Mouse (Mus musculus) forebrain, embryonic 12.5 days (tissue): Measurements from ENCODE around the gene Arid3b. TPM values are rescaled to one million over a fixed set of nuclear protein-coding genes. Genes with fewer than 3 reads are reported as not detected.

Experiments
- ATAC-seq: fragments of 200-750 bp; cut with Nextera tagmentation; 2 replicates; pipeline ENCODE4 v1.8.0; 2017; ENCODE audit warnings: moderate TSS enrichment; ENCODE audit not compliant: low FRiP score
- H3K27ac ChIP-seq: fragments of 300-500 bp; sonication (generic); 2 replicates; pipeline ENCODE4 v1.5.1; 2016; ENCODE audit warnings: mild to moderate bottlenecking
- H3K27me3 ChIP-seq: fragments of 300-500 bp; sonication (generic); 2 replicates; pipeline ENCODE4 v1.6.1; 2016; ENCODE audit warnings: mild to moderate bottlenecking
- H3K36me3 ChIP-seq: fragments of 300-500 bp; sonication (generic); replicated peaks from 2 replicates; pipeline ENCODE4 v1.6.1; 2016; ENCODE audit warnings: mild to moderate bottlenecking
- H3K4me1 ChIP-seq: fragments of 300-500 bp; sonication (generic); 2 replicates; pipeline ENCODE4 v1.6.1; 2016
- H3K4me2 ChIP-seq: fragments of 300-500 bp; sonication (generic); 2 replicates; pipeline ENCODE4 v1.6.1; 2016; ENCODE audit warnings: mild to moderate bottlenecking, moderate library complexity
- H3K4me3 ChIP-seq: fragments of 300-500 bp; sonication (generic); replicated peaks from 2 replicates; pipeline ENCODE4 v1.5.1; 2016; ENCODE audit warnings: mild to moderate bottlenecking
- H3K9ac ChIP-seq: fragments of 300-500 bp; sonication (generic); 2 replicates; pipeline ENCODE4 v1.6.1; 2016; ENCODE audit warnings: mild to moderate bottlenecking
- H3K9me3 ChIP-seq: fragments of 300-500 bp; sonication (generic); 2 replicates; pipeline ENCODE4 v1.6.1; 2016
- WGBS: fragments of 180-500 bp; shearing (Covaris S2); methylation state at CpG from one replicate; pipeline ENCODE4 v1.1.7; 2016; 5-methylcytosine and 5-hydroxymethylcytosine counted together
- polyA plus RNA-seq: library from polyadenylated mRNA; unstranded; fragments of >200 nt; fragmentation: Nextera tagmentation; extraction: Ambion mirVana; gene quantifications from 2 replicates; pipeline ENCODE4 v1.2.1, GENCODE M21; 2016

Arid3b gene
- polyA plus RNA-seq, 1 experiment from 2014 or later, result 20.6 TPM

GRCm38 (mm10) chr9:57803839-57804238, 32.8 kb downstream of the Arid3b start:
- Histone ChIP-seq H3K4me2 (no peak overlapping the region), H3K27ac (no peak overlapping the region), H3K9ac (no peak overlapping the region), H3K27me3 (no peaks in the 10 kb centered on the region; the same call in 1 of the 2 replicates), H3K4me3 (no peak overlapping the region), H3K36me3 (peaks cover 17% of the 10 kb centered on the region), H3K4me1 (peaks cover 45% of the 10 kb centered on the region), H3K9me3 (no peaks in the 10 kb centered on the region)
- no peak for ATAC-seq
- 32% methylated on average over 4 of the region's 4 CpGs for WGBS

DNA sequence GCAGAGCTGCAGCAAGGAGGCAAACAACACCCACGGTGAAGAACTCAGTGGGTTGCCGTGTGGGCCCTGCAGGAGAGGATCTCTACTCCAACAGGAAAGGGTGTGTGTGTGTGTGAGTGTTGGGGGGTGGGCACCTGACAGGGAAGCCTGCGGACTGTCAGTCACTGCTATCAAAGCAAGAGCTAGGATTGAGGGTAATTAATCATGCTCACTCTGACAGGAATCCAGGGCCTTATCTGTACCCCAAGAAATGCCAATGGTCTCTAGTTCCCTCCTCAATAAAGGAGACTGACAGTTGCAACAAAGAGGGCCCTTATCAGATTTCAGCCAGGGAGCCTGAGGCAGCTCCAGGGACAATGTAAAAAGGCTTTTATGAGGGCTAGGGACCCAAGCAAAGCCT, 33.5 kb downstream of the Arid3b start:
- Histone ChIP-seq H3K36me3 (peaks cover 18% of the 10 kb centered on the region), H3K4me1 (peaks cover 45% of the 10 kb centered on the region), H3K4me2 (no peak overlapping the region), H3K9ac (no peak overlapping the region), H3K9me3 (no peaks in the 10 kb centered on the region), H3K27ac (peak overlapping the region; percentile 9; the same call in 1 of the 2 replicates), H3K27me3 (no peaks in the 10 kb centered on the region; the same call in 1 of the 2 replicates), H3K4me3 (no peak overlapping the region)
- no peak for ATAC-seq
- 19% methylated on average over 3 of the region's 3 CpGs for WGBS

DNA sequence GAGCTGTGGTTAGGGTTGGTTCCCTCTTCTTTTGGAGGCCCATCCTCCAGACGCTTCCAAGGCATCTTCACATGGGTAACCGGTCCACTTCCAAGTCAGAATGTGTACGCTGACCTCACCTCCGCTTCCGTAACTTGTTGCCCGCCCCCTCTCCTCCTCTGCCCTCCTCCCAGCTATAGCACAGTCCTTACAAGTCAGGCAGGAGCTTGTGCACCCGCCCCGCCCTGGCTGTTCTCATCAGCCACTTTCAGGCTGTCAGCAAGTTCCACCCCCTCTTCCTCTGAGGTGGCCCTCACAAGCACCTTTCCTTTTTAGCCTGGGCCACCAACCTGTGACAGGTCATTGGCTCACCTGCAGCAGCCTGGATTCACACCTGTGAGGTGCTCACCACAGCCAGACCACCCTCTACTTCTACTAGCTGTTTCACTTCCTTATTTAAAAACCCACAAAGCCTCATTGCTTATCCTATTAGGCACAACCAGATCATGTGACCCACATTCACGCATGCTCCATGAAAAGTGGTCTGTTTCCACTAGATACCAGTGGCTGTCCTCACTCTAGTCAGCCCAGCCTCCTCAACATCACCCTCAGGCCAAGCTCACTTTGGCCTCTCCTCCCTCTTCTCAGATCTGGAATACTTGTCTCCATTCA, 36.1 kb downstream of the Arid3b start:
- no peak overlapping the region for H3K9ac ChIP-seq
- ATAC-seq, result no peak
- WGBS, result 96% methylated on average over 9 of the region's 9 CpGs
- no peak overlapping the region for H3K4me3 ChIP-seq
- H3K36me3 ChIP-seq, result peaks cover 44% of the 10 kb centered on the region
- H3K27me3 ChIP-seq, result no peaks in the 10 kb centered on the region; the same call in 1 of the 2 replicates
- H3K4me1 ChIP-seq, result peaks cover 30% of the 10 kb centered on the region
- no peak overlapping the region for H3K4me2 ChIP-seq
- H3K9me3 ChIP-seq, result no peaks in the 10 kb centered on the region
- H3K27ac ChIP-seq, result no peak overlapping the region

GRCm38 (mm10) chr9:57798725-57799253, 37.8 kb downstream of the Arid3b start:
- 9% methylated on average over 10 of the region's 10 CpGs for WGBS

GRCm38 (mm10) chr9:57797456-57797855, 39.1 kb downstream of the Arid3b start:
- ATAC-seq, result no peak
- Histone ChIP-seq H3K4me1 (peaks cover 15% of the 10 kb centered on the region), H3K36me3 (peaks cover 71% of the 10 kb centered on the region), H3K9me3 (no peaks in the 10 kb centered on the region), H3K4me2 (no peak overlapping the region), H3K4me3 (no peak overlapping the region), H3K27ac (no peak overlapping the region), H3K27me3 (no peaks in the 10 kb centered on the region; the same call in 1 of the 2 replicates), H3K9ac (no peak overlapping the region)
- WGBS, result 95% methylated on average over 8 of the region's 8 CpGs

More at GRCm38 (mm10) chr9:57798725-57799253, 37.8 kb downstream of the Arid3b start:
- peaks cover 58% of the 10 kb centered on the region for H3K36me3 ChIP-seq
- peaks cover 26% of the 10 kb centered on the region for H3K4me1 ChIP-seq
- 0 out of 2 replicates have a peak, but pooled peaks have one; percentile 57 for ATAC-seq
- H3K4me2 ChIP-seq, result peak overlapping the region; percentile 19; the same call in 1 of the 2 replicates
- no peaks in the 10 kb centered on the region; the same call in 1 of the 2 replicates for H3K27me3 ChIP-seq
- no peak overlapping the region for H3K4me3 ChIP-seq
- H3K9me3 ChIP-seq, result no peaks in the 10 kb centered on the region
- H3K9ac ChIP-seq, result 0 out of 2 replicates have a peak overlapping the region, but pooled peaks have one; percentile 12
- peak overlapping the region; percentile 36; the same call in 1 of the 2 replicates for H3K27ac ChIP-seq

DNA sequence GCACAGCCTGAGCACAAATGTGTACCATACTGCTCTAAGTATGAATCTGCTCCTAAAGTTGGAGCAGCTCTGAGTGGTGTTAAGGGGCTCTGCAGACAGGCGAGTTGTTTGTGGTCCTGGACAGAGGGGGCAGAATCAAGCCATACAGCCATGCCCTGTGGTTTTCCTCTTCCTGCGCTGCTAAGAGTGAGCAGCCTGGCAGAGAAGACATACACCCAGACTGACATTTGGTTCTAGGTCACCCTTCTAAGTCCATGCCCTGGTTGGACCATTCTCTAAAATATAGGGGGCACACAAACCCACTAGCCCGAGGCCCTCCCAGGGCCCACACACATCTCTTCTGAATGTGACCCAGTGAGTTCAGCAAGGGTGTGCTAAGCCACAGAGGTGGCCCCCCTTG, 46.9 kb downstream of the Arid3b start:
- Histone ChIP-seq H3K4me1 (no peaks in the 10 kb centered on the region), H3K27ac (no peak overlapping the region), H3K36me3 (peaks cover 63% of the 10 kb centered on the region), H3K9me3 (no peaks in the 10 kb centered on the region), H3K27me3 (no peaks in the 10 kb centered on the region), H3K4me2 (no peak overlapping the region), H3K4me3 (no peak overlapping the region), H3K9ac (no peak overlapping the region)
- ATAC-seq, result no peak
- WGBS, result 88% methylated on average over 3 of the region's 3 CpGs

GRCm38 (mm10) chr9:57782656-57783055, 53.9 kb downstream of the Arid3b start:
- 90% methylated on average over 3 of the region's 3 CpGs for WGBS

DNA sequence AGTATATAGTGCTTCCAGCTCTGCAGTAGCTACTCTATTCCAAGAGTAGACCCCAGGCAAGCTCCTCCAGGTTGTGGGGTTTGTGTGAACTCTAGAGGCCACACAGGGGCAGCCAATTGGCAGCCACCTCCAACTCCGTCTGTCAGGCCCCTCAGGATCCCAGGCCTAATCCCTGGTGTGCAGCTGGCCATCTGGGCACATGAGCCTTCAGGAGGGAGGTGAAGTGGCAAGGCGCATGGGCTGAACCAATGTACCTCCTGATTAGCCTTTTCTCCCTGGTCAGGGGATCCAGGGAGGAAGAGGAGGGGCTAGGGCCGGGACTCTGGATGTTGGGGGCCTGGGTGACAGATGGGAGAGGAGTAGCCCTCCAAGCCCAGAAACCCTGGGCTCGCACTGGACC, 60.9 kb downstream of the Arid3b start:
- Histone ChIP-seq H3K9me3 (no peaks in the 10 kb centered on the region), H3K4me2 (no peak overlapping the region), H3K36me3 (no peaks in the 10 kb centered on the region), H3K27ac (no peak overlapping the region), H3K27me3 (no peaks in the 10 kb centered on the region), H3K9ac (no peak overlapping the region), H3K4me3 (no peak overlapping the region), H3K4me1 (0 out of 2 replicates have a peak, but pooled peaks cover 3% of the 10 kb centered on the region)
- no peak for ATAC-seq
- 55% methylated on average over 4 of the region's 4 CpGs for WGBS

More at GRCm38 (mm10) chr9:57782656-57783055, 53.9 kb downstream of the Arid3b start:
- no peaks in the 10 kb centered on the region for H3K27me3 ChIP-seq
- no peak overlapping the region for H3K4me2 ChIP-seq
- ATAC-seq, result no peak
- H3K27ac ChIP-seq, result no peak overlapping the region
- H3K36me3 ChIP-seq, result 0 out of 2 replicates have a peak, but pooled peaks cover 3% of the 10 kb centered on the region
- no peak overlapping the region for H3K9ac ChIP-seq
- no peaks in the 10 kb centered on the region for H3K4me1 ChIP-seq
- no peak overlapping the region for H3K4me3 ChIP-seq
- H3K9me3 ChIP-seq, result no peaks in the 10 kb centered on the region

GRCm38 (mm10) chr9:57775026-57775425, 61.6 kb downstream of the Arid3b start:
- Histone ChIP-seq H3K4me2 (no peak overlapping the region), H3K27ac (no peak overlapping the region)

DNA sequence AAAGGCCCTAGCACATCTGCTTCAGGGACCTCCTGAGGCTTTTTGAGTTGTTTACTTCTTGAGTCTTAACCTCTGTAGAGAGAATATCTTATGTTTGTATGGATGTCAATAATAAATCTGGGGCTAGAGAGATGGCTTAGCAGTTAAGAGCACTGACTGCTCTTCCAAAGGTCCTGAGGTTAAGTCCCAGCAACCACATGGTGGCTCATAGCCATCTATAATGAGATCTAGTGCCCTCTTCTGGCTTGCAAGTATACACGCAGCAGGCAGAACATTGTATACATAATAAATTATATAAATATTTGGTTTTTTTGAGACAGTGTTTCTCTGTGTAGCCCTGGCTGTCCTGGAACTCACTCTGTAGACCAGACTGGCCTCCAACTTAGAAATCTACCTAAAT, 62.4 kb downstream of the Arid3b start:
- Histone ChIP-seq H3K27ac (no peak overlapping the region), H3K9ac (no peak overlapping the region), H3K9me3 (no peaks in the 10 kb centered on the region), H3K36me3 (no peaks in the 10 kb centered on the region), H3K4me3 (no peak overlapping the region), H3K4me1 (0 out of 2 replicates have a peak, but pooled peaks cover 3% of the 10 kb centered on the region), H3K27me3 (no peaks in the 10 kb centered on the region; the same call in 1 of the 2 replicates), H3K4me2 (no peak overlapping the region)
- ATAC-seq, result no peak
- WGBS, result 7% methylated on average over 1 of the region's 1 CpGs

More at GRCm38 (mm10) chr9:57775026-57775425, 61.6 kb downstream of the Arid3b start:
- WGBS, result 74% methylated on average over 5 of the region's 5 CpGs
- Histone ChIP-seq H3K27me3 (no peaks in the 10 kb centered on the region), H3K36me3 (no peaks in the 10 kb centered on the region), H3K9me3 (no peaks in the 10 kb centered on the region), H3K4me1 (0 out of 2 replicates have a peak, but pooled peaks cover 3% of the 10 kb centered on the region), H3K4me3 (no peak overlapping the region), H3K9ac (no peak overlapping the region)
- no peak for ATAC-seq

GRCm38 (mm10) chr9:57773754-57774153, 62.8 kb downstream of the Arid3b start:
- Histone ChIP-seq H3K9ac (no peak overlapping the region), H3K4me3 (no peak overlapping the region), H3K9me3 (no peaks in the 10 kb centered on the region), H3K27me3 (no peaks in the 10 kb centered on the region; the same call in 1 of the 2 replicates), H3K4me1 (0 out of 2 replicates have a peak, but pooled peaks cover 3% of the 10 kb centered on the region), H3K4me2 (no peak overlapping the region), H3K36me3 (no peaks in the 10 kb centered on the region), H3K27ac (no peak overlapping the region)
- WGBS, result 93% methylated on average over 3 of the region's 3 CpGs
- ATAC-seq, result no peak

DNA sequence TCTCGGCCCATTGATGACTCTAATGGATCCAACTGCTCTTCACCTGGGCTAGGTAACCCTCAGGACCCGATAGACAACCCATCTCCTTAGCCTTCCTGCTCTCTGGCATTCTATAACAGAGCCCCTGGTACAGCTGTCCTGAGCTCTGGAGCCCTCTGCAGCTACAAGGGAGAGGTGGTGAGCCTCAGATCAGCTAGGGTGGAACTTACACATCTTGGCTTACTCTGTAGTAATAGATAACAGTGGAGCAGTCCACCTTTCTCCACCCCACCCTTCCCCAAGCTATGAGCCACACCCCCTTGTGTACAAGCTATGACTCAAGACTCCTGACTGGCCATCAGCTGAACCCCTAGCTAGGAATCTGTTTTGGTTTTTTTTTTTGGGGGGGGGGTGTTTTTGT, 65.8 kb downstream of the Arid3b start:
- 86% methylated on average over 2 of the region's 2 CpGs for WGBS
- ATAC-seq, result no peak
- peaks cover 11% of the 10 kb centered on the region for H3K4me1 ChIP-seq
- no peak overlapping the region for H3K27ac ChIP-seq
- no peaks in the 10 kb centered on the region for H3K9me3 ChIP-seq
- H3K36me3 ChIP-seq, result no peaks in the 10 kb centered on the region
- H3K27me3 ChIP-seq, result peaks cover 4% of the 10 kb centered on the region; the same call in 1 of the 2 replicates
- H3K4me3 ChIP-seq, result no peak overlapping the region
- no peak overlapping the region for H3K4me2 ChIP-seq
- no peak overlapping the region for H3K9ac ChIP-seq
